ENCODE assay signal across 8 mouse cellular contexts in genomic region chr14:18893121-18893946, GRCm38 (mm10). TPM values are rescaled to one million over a fixed set of nuclear protein-coding genes. Genes with fewer than 3 reads are reported as not detected.
DNase-seq lines count a peak whose midpoint lies in the region; ATAC-seq and TF ChIP-seq lines count a peak whose summit lies in the region.

No protein-coding gene starts in this region.

- DNase-seq in ZHBTc4 (ENCODE audit: low read depth, low spot score): peak; percentile 95
- peak; percentile 88 to 93 for DNase-seq in cerebellum, postnatal 36 days
- DNase-seq in gastrocnemius, adult 8-10 months (ENCODE audit: low spot score in 2 of 2): peak; percentile 92
- DNase-seq in hindbrain, postnatal 0 days (ENCODE audit: low spot score): peak; percentile 97
- peak; percentile 88 to 93 for DNase-seq in left cerebral cortex, adult 18-20 months (ENCODE audit: low spot score in 2 of 2)
- DNase-seq in lung, postnatal 4 days: peak; percentile 93 to 95
- DNase-seq in retina, postnatal 7 days (ENCODE audit: low read depth, low spot score): peak; percentile 89
- DNase-seq in urinary bladder, adult 18-20 months (ENCODE audit: low spot score in 2 of 2): peak; percentile 85 to 88

- peak overlapping the region; percentile 65 for H3K4me2 ChIP-seq in hindbrain, postnatal 0 days (ENCODE audit: low read depth, low read length)

- H3K27me3 ChIP-seq in hindbrain, postnatal 0 days (ENCODE audit: insufficient read depth, low read length): no peaks in the 10 kb centered on the region

- H3K36me3 ChIP-seq in hindbrain, postnatal 0 days (ENCODE audit: insufficient read depth, low read length): no peaks in the 10 kb centered on the region

- H3K4me1 ChIP-seq in hindbrain, postnatal 0 days (ENCODE audit: insufficient read depth, low read length): no peaks in the 10 kb centered on the region

- peak overlapping the region; percentile 87 for H3K9ac ChIP-seq in hindbrain, postnatal 0 days (replicated peaks; ENCODE audit: low read length)

- peak overlapping the region; percentile 85 for H3K27ac ChIP-seq in hindbrain, postnatal 0 days

- peak; percentile 95 for ATAC-seq in hindbrain, postnatal 0 days

- under 1% methylated on average over 68 of the region's 116 CpGs for WGBS in hindbrain, postnatal 0 days

- peak overlapping the region; percentile 80 for H3K4me3 ChIP-seq in hindbrain, postnatal 0 days (ENCODE audit: low read length)

- no peaks in the 10 kb centered on the region for H3K9me3 ChIP-seq in hindbrain, postnatal 0 days (ENCODE audit: low read length)

- TF ChIP-seq CTCF in hindbrain, postnatal 0 days (IDR thresholded peaks at IDR 0.05; ENCODE audit: low read depth): no peak

RNA-seq across cellular contexts. Expression of gene Ube2e2, which starts 0.7 kb away (rescaled TPM):
- total RNA-seq in gastrocnemius, adult 8-10 months (2022): 1 to 10 TPM; 5.3 to 8.2 (median 7.4) TPM
- total RNA-seq in hindbrain, postnatal 0 days (2014; rRNA removed): 91.6 and 98.5 TPM in 2 replicates
- 162 and 164 TPM in 2 replicates for polyA plus RNA-seq in hindbrain, postnatal 0 days (2015; fragmentation: Nextera tagmentation; extraction: Ambion mirVana)
- 100 to 1,000 TPM; 173 to 178 TPM for total RNA-seq in left cerebral cortex, adult 18-20 months (2021)

Comparison
In these comparisons a context has a peak if more than half of its experiments do, and no peak if none do; other contexts are left out.
1. Peak in every context shown above with its lines: DNase-seq, ATAC-seq, H3K4me3 ChIP-seq and H3K27ac ChIP-seq.
2. RNA of gene Ube2e2, which starts 0.7 kb away (total RNA-seq): 173 to 178 TPM in left cerebral cortex, adult 18-20 months and 91.6 to 98.5 TPM in hindbrain, postnatal 0 days; 5.3 to 8.2 TPM in gastrocnemius, adult 8-10 months; every median in the first group is over 10 times any median in the second.